Mouse (Mus musculus) midbrain, embryonic 12.5 days (tissue): Measurements from ENCODE around the gene Gm49450. TPM values are rescaled to one million over a fixed set of nuclear protein-coding genes. Genes with fewer than 3 reads are reported as not detected.
A peak's percentile ranks its signal among the peaks of the same experiment; 100 is the strongest.
"Not testable (repeated sequence)": the region's sequence is repeated elsewhere in the genome, so short reads cannot be mapped to it uniquely, and the experiment has no call there.

Experiments
- ATAC-seq: fragments of 200-750 bp; cut with Nextera tagmentation; 2 replicates; pipeline ENCODE4 v1.8.0; 2017; ENCODE audit warnings: low read depth, moderate TSS enrichment, moderate library complexity; ENCODE audit not compliant: low FRiP score
- H3K27ac ChIP-seq: fragments of 300-500 bp; sonication (generic); replicated peaks from 2 replicates; pipeline ENCODE4 v1.5.1; 2016; ENCODE audit warnings: mild to moderate bottlenecking
- H3K27me3 ChIP-seq: fragments of 300-500 bp; sonication (generic); 2 replicates; pipeline ENCODE4 v1.6.1; 2016; ENCODE audit warnings: mild to moderate bottlenecking
- H3K36me3 ChIP-seq: fragments of 300-500 bp; sonication (generic); 2 replicates; pipeline ENCODE4 v1.6.1; 2016
- H3K4me1 ChIP-seq: fragments of 300-500 bp; sonication (generic); 2 replicates; pipeline ENCODE4 v1.6.1; 2016
- H3K4me2 ChIP-seq: fragments of 300-500 bp; sonication (generic); replicated peaks from 2 replicates; pipeline ENCODE4 v1.6.1; 2016; ENCODE audit warnings: mild to moderate bottlenecking, moderate library complexity
- H3K4me3 ChIP-seq: fragments of 300-500 bp; sonication (generic); 2 replicates; pipeline ENCODE4 v1.5.1; 2016; ENCODE audit warnings: mild to moderate bottlenecking
- H3K9ac ChIP-seq: fragments of 300-500 bp; sonication (generic); replicated peaks from 2 replicates; pipeline ENCODE4 v1.6.1; 2016; ENCODE audit warnings: mild to moderate bottlenecking, moderate library complexity
- H3K9me3 ChIP-seq: fragments of 300-500 bp; sonication (generic); 2 replicates; pipeline ENCODE4 v1.6.1; 2016; ENCODE audit warnings: mild to moderate bottlenecking
- WGBS: fragments of 180-500 bp; shearing (Covaris S2); methylation state at CpG from one replicate; pipeline ENCODE4 v1.1.7; 2016; 5-methylcytosine and 5-hydroxymethylcytosine counted together
- polyA plus RNA-seq: library from polyadenylated mRNA; unstranded; fragments of >200 nt; fragmentation: Nextera tagmentation; extraction: Ambion mirVana; gene quantifications from 2 replicates; pipeline ENCODE4 v1.2.1, GENCODE M21; 2016

Gm49450 gene
- polyA plus RNA-seq, 1 experiment from 2014 or later, result not detected

DNA sequence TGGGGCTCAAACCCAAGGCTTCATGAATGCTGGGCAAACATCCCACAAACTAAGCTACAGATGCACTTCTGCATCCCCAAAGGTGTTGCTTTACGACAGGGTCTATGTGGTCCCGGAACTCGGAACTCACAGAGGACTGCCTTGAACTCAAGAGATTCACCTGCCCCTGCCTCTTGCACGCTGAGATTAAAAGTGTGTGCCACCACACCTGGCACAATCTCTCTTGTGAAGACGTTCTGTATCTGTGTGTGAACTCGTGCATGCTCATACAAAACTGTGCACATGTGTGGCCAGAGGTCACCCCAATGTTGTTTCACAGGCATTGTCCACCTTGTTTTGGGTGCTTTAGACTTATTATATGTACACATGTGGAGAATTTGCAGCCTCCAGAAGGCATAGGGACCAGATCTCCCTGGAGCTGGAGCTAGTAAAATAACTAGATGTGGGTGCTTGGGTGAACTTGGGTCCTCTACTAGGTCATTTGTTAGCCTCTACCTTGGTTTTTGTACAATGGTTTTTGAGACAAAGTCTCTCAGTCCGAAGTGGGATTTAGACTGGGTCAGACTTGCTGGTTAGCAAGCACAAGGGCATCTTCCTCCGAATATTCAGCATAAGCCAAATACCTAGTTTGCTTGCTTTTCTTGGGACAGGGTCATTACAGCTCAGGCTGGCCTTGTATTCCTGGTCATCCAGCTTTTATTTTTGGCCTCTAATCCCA, 23.2 kb downstream of the Gm49450 start:
- WGBS, result 59% methylated on average over 8 of the region's 8 CpGs
- Histone ChIP-seq H3K4me1 (peaks cover 17% of the 10 kb centered on the region), H3K9me3 (no peaks in the 10 kb centered on the region), H3K4me3 (no peak overlapping the region), H3K27ac (no peak overlapping the region), H3K36me3 (peaks cover 12% of the 10 kb centered on the region), H3K27me3 (no peaks in the 10 kb centered on the region), H3K9ac (no peak overlapping the region), H3K4me2 (no peak overlapping the region)
- no peak for ATAC-seq

DNA sequence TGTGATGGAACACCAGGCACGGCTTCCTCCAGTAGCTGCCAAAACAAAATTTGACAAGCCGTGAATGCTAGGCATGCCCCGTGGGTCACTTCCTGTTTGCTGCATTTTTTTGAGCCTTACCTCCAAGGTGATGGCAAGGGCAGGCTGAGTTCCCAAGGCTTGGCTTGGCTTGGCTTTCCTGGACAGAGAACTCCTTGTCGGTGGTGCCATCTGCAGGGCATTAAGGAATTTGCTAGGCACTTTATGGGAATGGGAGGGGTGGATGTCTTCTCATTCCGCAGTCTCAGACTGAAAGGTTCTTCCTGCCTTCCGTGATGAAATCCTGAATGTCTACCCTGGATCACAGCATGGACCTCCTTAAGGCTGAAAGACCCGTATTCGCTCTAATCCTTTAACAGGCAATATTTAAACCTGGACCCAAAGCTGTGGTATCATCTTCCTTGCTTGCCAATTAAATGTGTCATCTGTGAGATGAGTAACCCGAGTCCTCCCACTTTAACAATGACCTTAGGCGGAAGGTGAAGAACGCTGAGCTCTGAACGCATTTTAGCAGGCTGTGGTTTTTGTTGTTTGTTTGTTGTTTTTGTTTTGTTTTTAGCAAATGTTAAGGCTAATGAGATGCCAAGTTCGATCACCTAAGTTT, 24.6 kb downstream of the Gm49450 start:
- no peak overlapping the region for H3K9ac ChIP-seq
- H3K4me3 ChIP-seq, result no peak overlapping the region
- WGBS, result 16% methylated on average over 13 of the region's 13 CpGs
- no peak overlapping the region for H3K4me2 ChIP-seq
- no peaks in the 10 kb centered on the region for H3K27me3 ChIP-seq
- ATAC-seq, result 0 out of 2 replicates have a peak, but pooled peaks have one; percentile 54
- H3K4me1 ChIP-seq, result peaks cover 15% of the 10 kb centered on the region
- peaks cover 12% of the 10 kb centered on the region for H3K36me3 ChIP-seq
- no peaks in the 10 kb centered on the region for H3K9me3 ChIP-seq
- no peak overlapping the region for H3K27ac ChIP-seq

DNA sequence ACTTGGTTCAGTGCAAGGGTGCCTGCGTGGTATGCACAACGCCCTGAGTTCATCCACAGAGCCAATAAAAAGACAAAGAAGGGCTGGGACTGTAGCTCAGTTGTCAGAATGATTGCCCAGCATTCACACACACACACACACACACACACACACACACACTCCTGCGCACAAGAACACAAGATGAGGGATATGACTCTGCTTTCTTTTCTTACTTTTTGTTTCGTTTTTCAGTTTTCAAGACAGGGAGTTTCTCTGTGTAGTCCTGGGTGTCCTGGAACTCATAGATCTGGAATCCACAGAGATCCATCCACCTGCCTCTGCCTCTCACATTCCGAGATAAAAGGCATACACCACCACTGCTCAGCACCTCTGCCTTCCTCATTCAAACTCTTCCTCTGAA, 25.8 kb downstream of the Gm49450 start:
- 87% methylated on average over 5 of the region's 5 CpGs for WGBS
- H3K9me3 ChIP-seq, result no peaks in the 10 kb centered on the region
- H3K4me1 ChIP-seq, result peaks cover 10% of the 10 kb centered on the region; the same call in 1 of the 2 replicates
- H3K4me3 ChIP-seq, result no peak overlapping the region
- H3K27ac ChIP-seq, result no peak overlapping the region
- no peaks in the 10 kb centered on the region for H3K27me3 ChIP-seq
- peaks cover 12% of the 10 kb centered on the region for H3K36me3 ChIP-seq
- ATAC-seq, result no peak
- no peak overlapping the region for H3K4me2 ChIP-seq
- no peak overlapping the region for H3K9ac ChIP-seq

DNA sequence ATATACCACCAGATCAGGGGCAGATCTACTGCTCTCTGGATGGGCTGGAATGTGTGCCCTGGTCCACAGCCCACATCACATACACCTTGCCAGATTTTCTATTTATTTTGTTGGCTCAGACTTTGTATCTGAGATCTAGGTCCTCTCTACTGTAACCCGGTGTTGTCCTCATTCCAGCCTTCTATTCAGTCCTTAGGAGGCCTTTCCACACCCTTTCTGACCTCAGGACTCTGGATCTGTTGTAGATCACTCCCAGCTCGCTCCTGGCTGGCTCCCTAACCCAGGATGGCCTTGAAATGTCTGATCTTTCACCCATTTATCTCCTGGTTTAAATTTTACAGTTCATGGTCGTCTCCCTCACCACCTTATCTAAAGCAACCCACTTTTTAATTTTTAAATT, 28.7 kb downstream of the Gm49450 start:
- H3K9me3 ChIP-seq, result no peaks in the 10 kb centered on the region
- ATAC-seq, result no peak
- WGBS, result 77% methylated on average over 3 of the region's 3 CpGs
- peaks cover 8% of the 10 kb centered on the region; the same call in 1 of the 2 replicates for H3K4me1 ChIP-seq
- no peaks in the 10 kb centered on the region for H3K27me3 ChIP-seq
- H3K36me3 ChIP-seq, result no peaks in the 10 kb centered on the region
- no peak overlapping the region for H3K4me3 ChIP-seq
- H3K4me2 ChIP-seq, result no peak overlapping the region
- no peak overlapping the region for H3K27ac ChIP-seq
- H3K9ac ChIP-seq, result no peak overlapping the region

DNA sequence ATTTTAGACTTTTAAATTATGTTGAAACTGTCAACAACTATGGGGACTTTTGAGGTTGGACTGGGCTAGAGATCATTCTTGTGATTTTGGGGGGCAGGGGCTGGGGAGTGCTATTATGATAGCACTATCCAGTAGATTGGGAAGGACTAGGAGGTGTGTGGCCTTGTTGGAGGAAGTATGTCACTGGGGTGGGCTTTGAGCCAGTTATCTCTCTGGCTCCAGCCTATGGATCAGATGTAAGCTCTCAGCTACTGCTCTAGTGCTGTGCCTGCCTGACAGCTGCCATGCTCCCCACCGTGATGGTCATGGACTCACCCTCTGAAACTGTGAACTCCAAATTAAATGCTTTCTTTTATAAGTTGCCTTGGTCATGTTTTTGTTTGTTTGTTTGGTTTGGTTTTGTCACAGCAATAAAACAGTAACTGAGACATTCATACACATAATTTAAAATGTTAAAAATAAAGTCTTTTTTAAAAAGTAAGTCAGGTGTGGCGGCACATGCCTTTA, 30.3 kb downstream of the Gm49450 start:
- H3K27ac ChIP-seq, result no peak overlapping the region
- ATAC-seq, result no peak
- H3K4me2 ChIP-seq, result no peak overlapping the region
- H3K27me3 ChIP-seq, result no peaks in the 10 kb centered on the region
- no peaks in the 10 kb centered on the region for H3K36me3 ChIP-seq
- peaks cover 7% of the 10 kb centered on the region for H3K4me1 ChIP-seq
- no peak overlapping the region for H3K4me3 ChIP-seq
- no peak overlapping the region for H3K9ac ChIP-seq
- WGBS, result 86% methylated on average over 2 of the region's 2 CpGs
- no peaks in the 10 kb centered on the region for H3K9me3 ChIP-seq

DNA sequence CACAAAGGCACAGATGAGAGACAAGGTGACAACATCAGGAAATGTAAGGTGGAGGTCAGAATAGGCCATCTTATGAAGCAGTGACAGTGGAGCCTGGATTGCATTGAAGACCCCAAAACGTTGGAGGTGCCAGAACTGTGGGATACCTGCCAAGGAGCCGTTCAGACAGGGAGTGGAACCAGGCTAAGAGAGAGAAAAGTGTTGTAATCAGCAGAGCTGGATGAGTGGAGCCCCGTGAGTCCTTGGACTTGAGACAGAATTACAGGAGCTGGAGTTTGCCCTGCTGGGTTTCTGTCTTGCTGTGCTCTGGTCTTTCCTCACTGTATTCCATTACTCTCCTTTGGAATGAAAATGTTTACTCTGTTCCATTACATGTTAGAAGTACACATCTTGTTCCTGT, 30.8 kb downstream of the Gm49450 start:
- WGBS, result 74% methylated on average over 3 of the region's 3 CpGs
- H3K36me3 ChIP-seq, result no peaks in the 10 kb centered on the region

DNA sequence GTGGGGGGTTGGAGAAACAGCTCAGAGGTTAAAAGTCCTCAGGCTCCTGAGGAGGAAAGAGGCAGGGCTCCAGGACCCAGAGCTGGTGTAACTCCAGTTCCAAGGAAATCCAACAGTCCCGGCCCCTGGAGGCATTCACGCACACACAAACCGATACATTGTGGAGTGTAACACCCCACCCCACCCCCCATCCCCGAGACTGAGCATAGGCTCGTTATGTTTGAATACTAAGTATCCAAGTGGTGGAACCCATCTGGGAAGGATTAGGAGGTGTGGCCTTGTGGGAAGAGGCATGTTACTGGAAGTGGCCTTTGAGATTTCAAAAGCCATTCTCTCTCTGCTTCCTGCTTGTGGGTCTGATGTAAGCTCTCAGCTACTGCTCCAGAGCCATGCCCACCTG, 31.8 kb downstream of the Gm49450 start:
- H3K4me2 ChIP-seq, result no peak overlapping the region

More for the DNA sequence above, 30.8 kb downstream of the Gm49450 start:
- Histone ChIP-seq H3K27ac (no peak overlapping the region), H3K4me3 (no peak overlapping the region), H3K9ac (no peak overlapping the region), H3K4me2 (no peak overlapping the region), H3K4me1 (peaks cover 7% of the 10 kb centered on the region), H3K27me3 (no peaks in the 10 kb centered on the region), H3K9me3 (no peaks in the 10 kb centered on the region)
- no peak for ATAC-seq

DNA sequence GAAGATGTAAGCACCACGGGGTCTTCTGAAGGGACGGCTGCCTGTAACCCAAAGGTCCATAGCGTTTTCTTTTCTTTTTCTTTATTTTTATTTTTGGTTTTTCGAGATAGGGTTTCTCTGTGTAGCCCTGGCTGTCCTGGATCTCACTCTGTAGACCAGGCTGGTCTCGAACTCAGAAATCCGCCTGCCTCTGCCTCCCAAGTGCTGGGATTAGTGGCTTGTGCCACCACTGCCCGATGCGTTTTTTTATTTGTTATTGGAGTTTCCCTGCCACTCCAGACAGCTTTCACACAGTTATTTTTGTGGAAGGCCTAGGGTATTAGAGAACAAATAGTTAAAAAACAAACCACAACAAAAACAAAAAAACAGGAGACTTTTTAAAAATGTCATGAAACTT, 34.9 kb downstream of the Gm49450 start:
- H3K9me3 ChIP-seq, ATAC-seq, H3K27me3 ChIP-seq: not testable (repeated sequence)
- Histone ChIP-seq H3K4me2 (peak overlapping the region; percentile 86), H3K27ac (peak overlapping the region; percentile 36), H3K4me3 (peak overlapping the region; percentile 91), H3K4me1 (peaks cover 30% of the 10 kb centered on the region), H3K9ac (peak overlapping the region; percentile 91), H3K36me3 (peaks cover 14% of the 10 kb centered on the region)
- 24% methylated on average over 8 of the region's 8 CpGs for WGBS

More for the DNA sequence above, 31.8 kb downstream of the Gm49450 start:
- WGBS, result 78% methylated on average over 5 of the region's 5 CpGs
- ATAC-seq, result no peak
- peaks cover 12% of the 10 kb centered on the region for H3K4me1 ChIP-seq
- no peak overlapping the region for H3K9ac ChIP-seq
- no peaks in the 10 kb centered on the region for H3K36me3 ChIP-seq
- no peaks in the 10 kb centered on the region for H3K27me3 ChIP-seq
- no peak overlapping the region for H3K4me3 ChIP-seq
- H3K9me3 ChIP-seq, result no peaks in the 10 kb centered on the region
- H3K27ac ChIP-seq, result no peak overlapping the region

DNA sequence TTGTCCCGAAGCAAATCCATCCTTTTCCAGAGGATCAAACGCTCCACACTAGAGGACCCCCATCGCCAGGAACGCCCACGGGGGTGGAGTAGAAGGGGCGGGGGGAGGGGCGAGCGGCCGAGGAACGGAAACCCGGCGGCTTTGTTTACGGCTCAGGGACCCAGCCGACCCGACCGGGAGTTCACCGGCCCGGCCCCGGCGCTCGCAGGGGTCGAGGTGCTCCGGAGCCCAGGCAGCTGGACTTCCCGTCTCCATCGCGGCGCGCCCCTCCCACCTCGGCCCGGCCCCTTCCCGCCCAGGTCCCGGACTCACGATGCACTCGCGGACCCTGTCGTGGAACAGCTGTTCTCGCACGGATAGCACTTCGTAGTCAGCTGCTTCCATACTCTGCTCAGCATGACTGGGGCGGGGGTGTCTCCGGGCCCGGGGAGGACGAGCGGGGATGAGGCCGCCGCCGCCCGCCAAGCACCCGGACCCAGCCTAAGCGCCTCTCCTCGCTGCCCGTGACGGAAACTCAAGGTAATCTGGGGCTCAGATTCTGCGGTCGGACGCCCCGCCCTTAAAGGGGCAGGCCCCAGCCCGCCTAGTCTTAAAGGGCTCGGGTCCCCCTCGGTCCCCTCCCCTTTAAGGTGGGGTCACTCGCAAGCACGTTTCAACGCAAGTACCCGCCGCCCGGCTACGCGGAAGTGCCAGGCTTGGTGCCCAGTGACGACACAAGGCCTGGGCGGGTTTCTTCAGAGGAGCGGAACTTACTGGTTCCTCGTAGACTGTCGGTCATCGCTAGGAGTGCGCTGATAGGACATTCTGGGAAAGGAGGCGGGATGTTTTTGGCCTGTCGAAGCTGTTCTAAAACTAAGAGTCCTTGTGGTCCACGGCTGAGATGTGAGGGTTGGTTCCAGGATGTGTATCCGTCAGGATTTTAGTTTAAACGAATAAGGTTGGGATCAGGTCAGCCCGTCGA, 35.5 kb downstream of the Gm49450 start, which contains the start of gene Lmbr1l:
Gene Lmbr1l (minus strand): TSS at position 694 of the 961 bp plus-strand sequence.
- peak within 1 kb of the TSS; percentile 86 for H3K4me2 ChIP-seq
- H3K36me3 ChIP-seq, result peaks cover 21% of the 10 kb centered on the region
- peak; percentile 98 for ATAC-seq
- H3K4me1 ChIP-seq, result peaks cover 30% of the 10 kb centered on the region
- peak within 1 kb of the TSS; percentile 91 for H3K9ac ChIP-seq
- peak within 1 kb of the TSS; percentile 91 for H3K4me3 ChIP-seq
- WGBS, result under 1% methylated on average over 82 of the region's 82 CpGs
- H3K27me3 ChIP-seq, result no peaks in the 10 kb centered on the region
- H3K27ac ChIP-seq, result peak within 1 kb of the TSS; percentile 96
- no peaks in the 10 kb centered on the region for H3K9me3 ChIP-seq

DNA sequence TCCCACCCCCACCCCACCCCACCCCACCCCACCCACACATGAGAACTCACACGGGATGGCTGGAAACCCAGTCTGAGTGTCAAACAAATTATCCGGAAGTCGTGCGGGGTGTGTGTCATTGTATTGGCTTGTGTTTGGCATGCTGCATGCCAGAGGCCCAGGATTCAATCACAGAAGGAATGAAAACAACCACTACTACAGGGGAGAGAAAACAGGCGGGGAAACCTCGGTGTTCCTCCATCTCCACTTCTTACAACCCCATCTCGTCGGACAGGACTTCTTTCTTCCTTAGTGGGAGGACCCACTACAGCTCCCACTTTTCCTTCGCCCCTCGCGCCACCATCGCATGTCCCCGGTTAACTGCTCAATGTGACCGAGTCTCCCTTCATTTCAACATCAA, 36.3 kb downstream of the Gm49450 start:
- under 1% methylated on average over 14 of the region's 14 CpGs for WGBS
- Histone ChIP-seq H3K27ac (peak overlapping the region; percentile 96), H3K9ac (peak overlapping the region; percentile 91), H3K4me3 (peak overlapping the region; percentile 91), H3K4me1 (peaks cover 30% of the 10 kb centered on the region), H3K27me3 (no peaks in the 10 kb centered on the region), H3K9me3 (no peaks in the 10 kb centered on the region), H3K36me3 (peaks cover 28% of the 10 kb centered on the region), H3K4me2 (peak overlapping the region; percentile 86)
- ATAC-seq, result no peak

DNA sequence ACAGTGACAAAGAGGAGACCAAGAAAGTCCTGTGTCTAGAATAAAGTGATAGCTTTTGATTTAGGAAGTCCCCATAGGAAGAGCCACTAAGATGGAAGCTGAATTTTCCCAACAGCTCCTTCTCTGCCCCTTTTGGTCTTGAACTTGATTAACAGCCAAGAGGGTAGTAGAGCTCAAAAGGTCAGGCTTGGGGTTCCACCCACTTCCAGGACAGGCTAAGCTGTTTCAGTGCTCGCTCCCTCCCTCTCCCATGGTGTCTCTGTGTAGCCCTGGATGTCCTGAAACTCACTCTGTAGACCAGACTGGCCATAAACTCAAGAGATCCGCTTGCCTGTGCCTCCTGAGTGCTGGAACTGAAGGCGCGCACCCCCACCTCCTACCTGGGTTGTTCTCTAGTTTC, 37.3 kb downstream of the Gm49450 start:
- Histone ChIP-seq H3K27me3 (no peaks in the 10 kb centered on the region), H3K36me3 (peaks cover 39% of the 10 kb centered on the region), H3K9ac (peak overlapping the region; percentile 91), H3K4me1 (peaks cover 30% of the 10 kb centered on the region), H3K4me2 (peak overlapping the region; percentile 86), H3K27ac (no peak overlapping the region), H3K4me3 (peak overlapping the region; percentile 91), H3K9me3 (no peaks in the 10 kb centered on the region)
- 91% methylated on average over 4 of the region's 4 CpGs for WGBS
- ATAC-seq, result no peak
